Mouse (Mus musculus) 3T3-L1 (cell line): ENCODE results near the gene Nudt16.
"Not testable (repeated sequence)": the region's sequence is repeated elsewhere in the genome, so short reads cannot be mapped to it uniquely, and the experiment has no call there.

ENCODE experiments used
- DNase-seq: peaks from one replicate; pipeline ENCODE4 v3.0.0-alpha.2; 2015; ENCODE audit warnings: low read depth, low spot score

The Nudt16 gene

GRCm38 (mm10) chr9:105131253-105132001 lies at the start of gene Nudt16:
Nudt16 (minus strand) TSS chr9:105131824.
- DNase-seq, result peak; percentile 92

DNA sequence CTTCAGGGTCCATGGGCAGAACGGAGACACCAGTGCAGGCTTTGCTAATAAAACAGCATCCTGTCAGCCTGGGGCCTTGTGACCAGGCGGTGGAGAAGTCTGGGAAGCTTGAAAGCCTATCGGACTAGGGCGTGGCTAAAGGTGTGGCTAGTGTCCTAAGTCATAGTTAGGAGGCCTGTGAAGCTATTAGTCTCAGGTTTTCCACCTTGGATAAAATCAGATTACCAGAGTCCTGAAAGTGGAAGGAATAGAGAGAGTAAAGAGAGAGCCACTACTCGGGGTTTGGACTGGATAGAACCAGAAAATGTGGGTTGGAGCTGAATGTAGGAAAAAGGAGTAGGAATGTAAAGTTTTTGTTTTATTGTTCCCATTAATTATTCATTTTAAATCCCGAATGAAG lies 13.4 kb upstream of the Nudt16 start, which contains the start of gene 1700080E11Rik:
TSS of gene 1700080E11Rik (minus strand) at position 101 of the 400 bp plus-strand sequence.
- DNase-seq, result no peak

DNA sequence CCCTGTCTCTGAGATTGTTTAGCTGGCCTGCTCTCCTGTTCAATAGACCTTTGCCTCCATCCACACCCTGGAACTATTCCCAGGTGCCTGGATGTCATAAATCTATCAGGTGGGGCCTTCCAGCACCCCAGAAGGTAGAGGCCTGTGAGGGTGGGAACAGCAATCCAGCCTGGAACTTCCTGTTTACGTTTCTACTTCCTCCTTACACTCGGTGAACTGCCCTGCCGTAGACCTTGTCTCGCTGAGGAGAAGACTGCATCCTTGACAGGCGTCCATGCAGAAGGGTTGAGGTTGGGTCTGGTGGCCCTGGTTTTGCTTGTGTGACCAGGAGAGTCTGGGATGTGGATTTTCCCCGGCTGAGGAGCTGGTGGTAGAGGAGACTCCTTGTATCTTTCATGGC lies 7.6 kb upstream of the Nudt16 start:
- DNase-seq, result no peak

DNA sequence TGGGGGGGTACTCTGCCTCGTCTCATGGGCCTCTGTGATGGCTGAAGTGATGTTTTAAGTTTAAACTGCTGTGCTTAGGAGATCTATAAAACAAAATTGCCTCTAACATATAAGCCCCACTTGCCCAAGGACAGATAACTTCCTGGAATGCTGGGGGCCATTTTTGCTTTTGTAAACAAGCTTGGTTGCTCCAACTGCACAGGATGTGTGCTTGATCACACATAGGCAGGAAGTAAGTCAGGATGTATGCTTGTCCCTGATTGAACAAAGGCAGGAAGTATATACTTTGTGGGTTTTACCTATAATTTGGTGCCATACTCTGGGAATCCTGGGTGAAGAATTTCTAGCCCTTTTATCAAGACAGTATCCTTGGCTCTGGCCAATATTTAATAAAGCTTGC lies 4.8 kb upstream of the Nudt16 start:
- DNase-seq, result no peak

DNA sequence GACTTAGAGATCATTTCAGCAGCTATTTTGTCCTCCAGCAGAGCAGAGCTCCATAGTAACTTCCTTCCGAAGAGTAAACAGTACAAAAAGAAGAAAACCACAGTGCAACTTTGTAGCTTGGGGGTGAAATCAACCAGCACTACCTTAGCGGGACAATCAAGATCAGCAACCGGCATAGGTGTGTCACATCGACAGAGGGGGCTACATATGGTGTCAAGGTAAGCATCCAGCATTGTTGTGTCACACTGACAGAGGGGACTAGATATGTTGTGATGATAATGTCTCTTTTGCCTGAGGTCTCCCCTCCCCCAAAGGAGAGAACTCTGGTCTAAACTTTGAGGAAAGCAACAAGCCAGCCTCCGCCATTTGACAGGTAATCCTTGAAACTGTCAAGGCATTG lies 2.9 kb upstream of the Nudt16 start:
- DNase-seq, result no peak

GRCm38 (mm10) chr9:105132002-105132367 lies 361 bp upstream of the Nudt16 start:
- peak; percentile 54 for DNase-seq

DNA sequence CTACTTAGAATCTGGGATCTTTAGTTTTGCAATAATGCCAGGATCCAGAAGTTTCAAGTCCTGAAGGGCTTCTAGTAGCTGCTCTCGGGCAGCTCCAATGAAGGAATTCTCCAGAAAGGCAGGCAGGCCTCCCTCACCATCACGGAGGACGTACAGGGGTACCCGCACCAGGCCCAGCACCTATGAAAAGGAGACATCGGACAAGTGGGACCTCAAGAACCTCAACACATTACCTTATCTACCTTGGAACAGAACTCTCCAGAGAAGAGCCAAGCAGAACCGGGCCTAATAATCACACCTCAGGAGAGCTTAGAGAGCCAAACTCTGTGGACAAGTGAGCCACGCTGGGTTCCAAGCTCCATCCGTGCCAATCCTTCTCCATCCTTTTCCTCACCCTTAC lies 1.3 kb downstream of the Nudt16 start:
- DNase-seq, result no peak

GRCm38 (mm10) chr9:105125206-105125605 lies 6.4 kb downstream of the Nudt16 start:
- not testable (repeated sequence) for DNase-seq

GRCm38 (mm10) chr9:105103893-105104292 lies 27.7 kb downstream of the Nudt16 start:
- no peak for DNase-seq

- DNase-seq, result no peak
Measured at GRCm38 (mm10) chr9:105101911-105102310, 29.7 kb downstream of the Nudt16 start.

DNA sequence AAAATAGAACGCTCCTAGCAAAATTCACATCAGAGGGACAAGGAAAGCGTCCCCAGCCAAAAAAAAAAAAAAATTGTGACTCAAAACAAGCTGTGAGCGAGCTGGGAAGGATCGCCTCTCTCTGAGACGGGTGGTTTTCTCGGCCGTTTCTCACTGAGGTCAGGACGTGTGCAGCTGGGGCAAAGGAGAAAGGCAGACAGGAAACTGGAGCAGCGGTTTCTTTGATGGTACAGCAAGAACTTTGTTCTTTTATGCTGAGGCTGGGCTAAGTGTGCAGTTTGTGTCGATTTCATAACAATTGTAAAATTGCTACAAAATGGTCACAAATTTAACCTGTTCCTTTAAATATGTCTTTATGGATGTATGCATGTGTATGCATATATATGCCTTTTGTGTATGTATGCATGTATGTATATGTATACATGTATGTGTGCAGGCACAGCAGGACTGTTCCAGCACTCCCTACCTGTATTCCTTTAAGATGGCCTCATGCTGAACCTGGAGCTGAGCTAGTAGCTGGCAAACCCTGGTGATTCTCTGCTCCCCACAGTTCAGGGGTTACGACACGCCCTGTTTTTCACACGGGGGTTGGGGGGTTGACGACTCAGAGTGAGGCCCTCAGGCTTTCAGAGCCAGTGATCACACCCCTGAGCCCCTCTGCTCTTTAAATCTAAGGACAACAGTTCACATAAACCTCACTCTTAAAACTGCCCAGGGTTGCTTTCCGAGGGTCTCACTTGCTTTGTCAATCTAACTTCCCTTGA lies 30.6 kb downstream of the Nudt16 start:
- no peak for DNase-seq

DNA sequence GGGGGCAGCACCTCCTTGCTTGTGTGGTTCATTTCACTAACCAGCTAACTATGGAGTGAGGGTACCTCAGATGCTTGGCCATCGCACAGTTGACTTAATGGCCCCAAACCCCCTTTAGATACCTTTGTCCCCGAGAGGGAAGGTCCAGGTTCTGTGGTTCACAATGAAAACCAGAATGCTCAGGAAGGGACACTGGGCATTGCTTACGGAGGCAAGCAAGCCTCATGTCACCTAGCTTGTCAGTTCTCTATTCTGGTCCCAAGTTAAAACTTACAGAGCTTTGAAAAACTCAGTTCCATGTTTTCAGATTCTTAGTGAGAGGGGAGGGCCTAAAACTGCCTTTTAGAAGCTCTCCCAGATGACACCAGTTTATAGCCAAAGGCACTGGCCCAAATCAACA lies 51.4 kb downstream of the Nudt16 start:
- no peak for DNase-seq
